Mouse (Mus musculus) limb, embryonic 12.5 days (tissue): ENCODE results near the gene Gm49391. TPM values are rescaled to one million over a fixed set of nuclear protein-coding genes. Genes with fewer than 3 reads are reported as not detected.
"Not testable (repeated sequence)": the region's sequence is repeated elsewhere in the genome, so short reads cannot be mapped to it uniquely, and the experiment has no call there.

ENCODE experiments used
- ATAC-seq: fragments of 200-750 bp; cut with Nextera tagmentation; 2 replicates; pipeline ENCODE4 v1.8.0; 2017; ENCODE audit warnings: low read depth, moderate TSS enrichment; ENCODE audit not compliant: insufficient number of reproducible peaks, insufficient read depth, low FRiP score, low TSS enrichment
- H3K27ac ChIP-seq: fragments of 300-500 bp; sonication (generic); 2 replicates; pipeline ENCODE4 v1.5.1; 2016; ENCODE audit warnings: mild to moderate bottlenecking, moderate library complexity
- H3K27me3 ChIP-seq: fragments of 300-500 bp; sonication (generic); 2 replicates; pipeline ENCODE4 v1.6.1; 2016; ENCODE audit warnings: mild to moderate bottlenecking, moderate library complexity
- H3K36me3 ChIP-seq: fragments of 300-500 bp; sonication (generic); 2 replicates; pipeline ENCODE4 v1.6.1; 2016; ENCODE audit warnings: mild to moderate bottlenecking, moderate library complexity
- H3K4me1 ChIP-seq: fragments of 300-500 bp; sonication (generic); replicated peaks from 2 replicates; pipeline ENCODE4 v1.6.1; 2016
- H3K4me2 ChIP-seq: fragments of 300-500 bp; sonication (generic); 2 replicates; pipeline ENCODE4 v1.6.1; 2016; ENCODE audit warnings: mild to moderate bottlenecking, moderate library complexity
- H3K4me3 ChIP-seq: fragments of 300-500 bp; sonication (generic); replicated peaks from 2 replicates; pipeline ENCODE4 v1.5.1; 2016; ENCODE audit warnings: mild to moderate bottlenecking
- H3K9ac ChIP-seq: fragments of 300-500 bp; sonication (generic); replicated peaks from 2 replicates; pipeline ENCODE4 v1.6.1; 2016; ENCODE audit warnings: mild to moderate bottlenecking, moderate library complexity
- H3K9me3 ChIP-seq: fragments of 300-500 bp; sonication (generic); 2 replicates; pipeline ENCODE4 v1.6.1; 2016; ENCODE audit warnings: mild to moderate bottlenecking, moderate library complexity
- WGBS: fragments of 180-500 bp; shearing (Covaris S2); methylation state at CpG from one replicate; pipeline ENCODE4 v1.1.7; 2016; 5-methylcytosine and 5-hydroxymethylcytosine counted together
- polyA plus RNA-seq: library from polyadenylated mRNA; unstranded; fragments of >200 nt; fragmentation: Nextera tagmentation; extraction: Ambion mirVana; gene quantifications from 2 replicates; pipeline ENCODE4 v1.2.1, GENCODE M21; 2016

The Gm49391 gene
- 1.3 and 1.4 TPM in 2 replicates for polyA plus RNA-seq

DNA sequence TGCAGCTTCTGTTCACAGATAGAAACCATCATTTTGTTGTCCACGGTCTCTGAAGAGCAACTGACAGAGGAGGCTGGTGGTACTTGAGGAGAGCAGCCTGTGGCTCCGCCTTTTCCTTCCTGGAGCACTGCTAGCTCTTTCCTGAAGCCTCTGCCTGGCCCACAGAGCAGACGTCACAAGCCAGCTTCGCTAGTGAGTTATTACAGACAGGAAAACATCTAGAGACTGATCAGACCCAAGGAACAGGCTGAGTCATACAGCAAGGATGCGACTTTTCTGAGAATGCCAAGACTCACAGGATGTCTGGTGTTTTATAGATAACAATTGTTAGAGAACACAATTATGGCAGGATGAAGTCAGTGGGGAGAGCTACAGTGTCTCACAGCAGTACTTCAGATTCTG, at the start of gene Gm49391, which contains the start of gene Ctla2a:
Gm49391 (minus strand) TSS at position 72 of the 402 bp plus-strand sequence.
Ctla2a (minus strand) TSS at position 126 of the 402 bp plus-strand sequence.
- ATAC-seq = no peak
- Histone ChIP-seq H3K36me3 (no peaks in the 10 kb centered on the region), H3K4me3 (no peak within 1 kb of the TSS), H3K9ac (no peak within 1 kb of the TSS), H3K9me3 (0 out of 2 replicates have a peak, but pooled peaks cover 4% of the 10 kb centered on the region), H3K4me1 (no peaks in the 10 kb centered on the region), H3K27me3 (no peaks in the 10 kb centered on the region), H3K27ac (no peak within 1 kb of the TSS), H3K4me2 (no peak within 1 kb of the TSS)
- WGBS = 70% methylated on average over 5 of the region's 5 CpGs

- not testable (repeated sequence) for H3K9ac ChIP-seq, H3K27ac ChIP-seq, H3K4me1 ChIP-seq, H3K4me2 ChIP-seq, H3K27me3 ChIP-seq, H3K9me3 ChIP-seq, H3K4me3 ChIP-seq, ATAC-seq, H3K36me3 ChIP-seq
- WGBS = 73% methylated on average over 4 of the region's 4 CpGs
These were observed 35.9 kb upstream of the Gm49391 start for GRCm38 (mm10) chr13:60972319-60972718.

DNA sequence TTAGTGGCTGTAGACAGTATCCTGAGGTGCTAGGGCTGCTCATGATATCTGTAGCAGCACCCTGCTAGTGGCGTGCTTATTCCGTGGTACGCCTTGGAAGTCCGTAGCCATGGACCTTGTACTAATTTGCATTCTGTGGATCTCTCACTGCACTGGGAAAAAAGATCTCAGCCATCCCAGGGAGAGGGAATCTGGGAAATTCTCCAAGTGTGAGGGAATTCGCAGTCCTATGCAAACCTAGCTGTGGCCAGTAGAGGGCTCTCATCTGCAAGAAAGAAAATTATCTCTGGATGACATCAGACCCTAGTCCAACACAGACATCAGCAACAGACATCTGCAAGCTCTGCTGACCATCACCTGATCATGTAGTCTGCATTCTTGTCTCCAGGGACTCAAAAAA, 27.6 kb upstream of the Gm49391 start:
- not testable (repeated sequence) for H3K36me3 ChIP-seq, H3K4me3 ChIP-seq
- WGBS = 39% methylated on average over 4 of the region's 5 CpGs

DNA sequence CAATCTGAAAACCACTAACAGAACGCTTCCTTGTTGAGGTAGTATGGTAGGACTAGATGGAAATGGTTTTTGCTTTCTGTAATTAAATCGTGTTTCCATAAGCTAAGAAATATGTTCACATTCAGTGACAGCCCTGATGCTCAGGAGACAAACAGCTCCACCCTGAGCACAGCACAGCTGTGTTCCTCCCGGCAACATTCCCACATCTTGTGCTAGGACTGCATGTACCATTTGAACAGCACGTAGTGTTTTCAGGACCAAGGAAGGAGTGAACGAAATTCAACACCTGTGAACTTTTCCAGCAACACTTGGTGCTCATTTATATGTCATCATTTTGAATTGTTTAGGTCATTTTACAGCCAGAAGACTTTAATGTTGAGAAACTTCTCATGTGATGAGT, 25.3 kb upstream of the Gm49391 start:
- H3K27me3 ChIP-seq = no peaks in the 10 kb centered on the region
- no peak overlapping the region for H3K27ac ChIP-seq
- no peak overlapping the region for H3K4me2 ChIP-seq
- 67% methylated on average over 5 of the region's 5 CpGs for WGBS
- no peak overlapping the region for H3K4me3 ChIP-seq
- H3K9ac ChIP-seq = no peak overlapping the region
- no peak for ATAC-seq
- H3K36me3 ChIP-seq = no peaks in the 10 kb centered on the region
- peaks cover 27% of the 10 kb centered on the region for H3K9me3 ChIP-seq
- H3K4me1 ChIP-seq = no peaks in the 10 kb centered on the region

More for the DNA sequence above, 27.6 kb upstream of the Gm49391 start:
- H3K9me3 ChIP-seq = peaks cover 24% of the 10 kb centered on the region; the same call in 1 of the 2 replicates
- ATAC-seq, H3K27me3 ChIP-seq, H3K4me2 ChIP-seq, H3K4me1 ChIP-seq, H3K9ac ChIP-seq, H3K27ac ChIP-seq: not testable (repeated sequence)

- ATAC-seq, H3K36me3 ChIP-seq, H3K4me1 ChIP-seq, H3K27ac ChIP-seq, H3K27me3 ChIP-seq, H3K9me3 ChIP-seq, H3K9ac ChIP-seq, H3K4me2 ChIP-seq, H3K4me3 ChIP-seq: not testable (repeated sequence)
- 79% methylated on average over 3 of the region's 3 CpGs for WGBS
These were observed 5.5 kb upstream of the Gm49391 start, which contains the start of gene Tpbpa for GRCm38 (mm10) chr13:60941884-60942283. Tpbpa (minus strand) TSS chr13:60941984.

DNA sequence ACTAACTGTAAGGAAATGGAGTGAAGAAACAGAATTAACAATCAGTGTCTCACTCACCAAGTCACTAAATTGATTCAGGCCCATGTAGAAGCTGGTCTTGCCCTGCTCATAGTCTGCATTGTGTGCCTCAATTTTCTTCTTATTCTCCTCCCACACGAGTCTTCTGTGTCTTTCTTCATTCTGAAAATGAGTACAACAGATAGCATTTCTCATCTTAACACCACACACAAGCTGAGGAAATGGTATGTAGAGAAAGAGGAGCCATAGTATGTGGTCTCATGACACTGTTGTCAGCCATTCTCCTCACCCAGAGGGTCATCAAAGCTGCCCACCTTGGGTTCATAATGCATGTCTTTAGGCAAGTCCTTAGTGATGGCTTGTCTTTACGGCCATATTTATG, 881 bp downstream of the Gm49391 start, which contains the start of gene Gm49393:
Gm49393 (minus strand) TSS at position 101 of the 400 bp plus-strand sequence.
- ATAC-seq, H3K4me2 ChIP-seq, H3K27ac ChIP-seq, H3K4me3 ChIP-seq, H3K9me3 ChIP-seq, H3K36me3 ChIP-seq, H3K9ac ChIP-seq, H3K4me1 ChIP-seq, H3K27me3 ChIP-seq: not testable (repeated sequence)
- 71% methylated on average over 2 of the region's 2 CpGs for WGBS

DNA sequence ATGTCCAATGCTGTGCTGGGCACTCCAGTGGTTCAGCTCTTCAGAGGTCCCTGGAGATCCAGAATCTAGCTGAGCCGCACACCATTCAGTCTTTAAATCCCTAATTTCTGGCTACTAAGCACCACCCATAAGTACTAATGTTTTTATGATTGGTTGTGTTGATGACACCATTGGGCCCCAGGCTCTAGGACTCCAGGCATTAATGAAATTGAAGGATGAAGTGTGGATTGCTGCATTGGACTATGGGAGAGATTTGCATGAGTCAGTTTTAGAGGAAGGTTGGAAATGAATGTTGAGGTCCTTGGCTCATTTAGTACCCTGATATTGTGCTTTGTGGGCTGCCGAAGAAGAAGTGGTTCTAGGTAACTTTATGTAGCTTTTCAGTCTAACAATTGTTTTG, 31.6 kb downstream of the Gm49391 start, which contains the start of gene Tpbpb:
Tpbpb (minus strand) TSS at position 101 of the 400 bp plus-strand sequence.
- not testable (repeated sequence) for H3K27ac ChIP-seq, H3K4me2 ChIP-seq, H3K36me3 ChIP-seq, H3K4me3 ChIP-seq, H3K9me3 ChIP-seq, H3K9ac ChIP-seq, H3K4me1 ChIP-seq, H3K27me3 ChIP-seq, ATAC-seq
- 87% methylated on average over 2 of the region's 2 CpGs for WGBS

- no peak within 1 kb of the TSS for H3K4me3 ChIP-seq
- ATAC-seq = no peak
These were observed 39.0 kb downstream of the Gm49391 start, which contains the start of gene Ctla2b for GRCm38 (mm10) chr13:60897328-60897727. Ctla2b (minus strand) TSS chr13:60897447.

GRCm38 (mm10) chr13:60896794-60897193, 39.6 kb downstream of the Gm49391 start, which contains the start of gene Gm49392:
Gm49392 (minus strand) TSS chr13:60896894.
- H3K4me1 ChIP-seq, H3K36me3 ChIP-seq, ATAC-seq, H3K4me2 ChIP-seq, H3K27me3 ChIP-seq, H3K9me3 ChIP-seq, H3K9ac ChIP-seq, H3K4me3 ChIP-seq, H3K27ac ChIP-seq: not testable (repeated sequence)
- WGBS = 80% methylated on average over 8 of the region's 8 CpGs

More at GRCm38 (mm10) chr13:60897328-60897727, 39.0 kb downstream of the Gm49391 start, which contains the start of gene Ctla2b:
- no peaks in the 10 kb centered on the region for H3K27me3 ChIP-seq
- no peaks in the 10 kb centered on the region for H3K4me1 ChIP-seq
- 75% methylated on average over 3 of the region's 3 CpGs for WGBS
- H3K27ac ChIP-seq = no peak within 1 kb of the TSS
- no peak within 1 kb of the TSS for H3K4me2 ChIP-seq
- no peaks in the 10 kb centered on the region for H3K36me3 ChIP-seq
- H3K9ac ChIP-seq = no peak within 1 kb of the TSS
- H3K9me3 ChIP-seq = 0 out of 2 replicates have a peak, but pooled peaks cover 3% of the 10 kb centered on the region

DNA sequence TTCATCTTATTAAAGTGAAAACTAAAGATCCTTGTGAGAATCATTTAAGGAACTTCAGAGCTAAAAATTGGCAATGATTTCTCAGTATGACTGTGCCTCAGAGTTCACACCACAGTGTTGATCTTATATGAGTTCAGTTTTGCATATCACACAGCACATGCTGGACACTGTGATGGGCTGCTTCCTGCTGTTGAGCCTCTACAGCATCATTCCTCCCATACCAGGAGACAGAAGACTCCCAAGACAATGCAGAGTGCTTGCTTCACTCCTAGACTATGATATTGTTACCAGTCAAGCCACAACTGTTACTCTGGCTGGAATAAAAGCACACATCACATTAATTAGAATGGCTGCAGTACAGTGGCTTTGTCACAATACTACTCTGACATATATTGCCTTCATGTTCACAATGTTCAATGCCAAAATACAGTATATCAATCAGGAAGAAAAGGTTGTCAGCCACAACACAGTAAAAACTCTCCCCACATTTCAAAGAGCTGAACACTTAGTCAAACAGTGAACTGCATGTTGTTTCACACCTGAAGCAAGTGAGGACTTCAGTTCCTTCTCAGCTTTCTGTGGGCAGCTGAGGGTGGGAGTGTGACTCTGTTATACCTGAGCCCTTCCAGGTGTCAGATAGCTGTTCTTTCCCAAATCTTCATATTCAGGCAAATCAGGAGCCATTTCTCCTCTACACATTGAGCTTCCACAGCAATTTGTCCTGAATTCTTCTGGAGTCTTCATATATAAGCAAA, 40.8 kb downstream of the Gm49391 start:
- Histone ChIP-seq H3K27me3 (no peaks in the 10 kb centered on the region), H3K4me2 (no peak overlapping the region), H3K4me1 (no peaks in the 10 kb centered on the region), H3K36me3 (no peaks in the 10 kb centered on the region), H3K27ac (no peak overlapping the region), H3K4me3 (no peak overlapping the region), H3K9me3 (no peaks in the 10 kb centered on the region), H3K9ac (no peak overlapping the region)
- no peak for ATAC-seq

- Histone ChIP-seq H3K36me3 (no peaks in the 10 kb centered on the region), H3K4me1 (no peaks in the 10 kb centered on the region), H3K4me3 (no peak overlapping the region), H3K27ac (no peak overlapping the region), H3K27me3 (no peaks in the 10 kb centered on the region), H3K9ac (no peak overlapping the region), H3K4me2 (no peak overlapping the region), H3K9me3 (no peaks in the 10 kb centered on the region; the same call in 1 of the 2 replicates)
- WGBS = 94% methylated on average over 1 of the region's 1 CpGs
- ATAC-seq = no peak
These were observed 44.1 kb downstream of the Gm49391 start for GRCm38 (mm10) chr13:60892301-60892700.
